Mouse (Mus musculus): ENCODE measurements around the gene Lpp.

GRCm38 (mm10) chr16:24518785-24519184, 125.5 kb downstream of the Lpp start:
- TF ChIP-seq POLR2A (IDR thresholded peaks at IDR 0.05; ENCODE audit: control insufficient read depth, low read depth, low read length) (no peak), CTCF (IDR thresholded peaks at IDR 0.05; ENCODE audit: control insufficient read depth, insufficient read depth, insufficient replicate concordance, low read depth, low read length) (no peak)

Data from testis, adult 2 months (tissue).